Mouse (Mus musculus) heart, postnatal 36 days (tissue): ENCODE data around the gene Tktl1. TPM values are rescaled to one million over a fixed set of nuclear protein-coding genes. Genes with fewer than 3 reads are reported as not detected.

Source experiments
- DNase-seq, 2 experiments: peaks; one replicate each; pipeline ENCODE4 v3.0.0; 2021 to 2022
- intact Hi-C: fragments of 180-260 bp; cut with DNase I; formaldehyde crosslinking; loops from one replicate; pipeline ENCODE4 v1.15.1; 2025
- total RNA-seq, 2 experiments: library from RNA; stranded (reverse); gene quantifications; 2 replicates each; pipeline ENCODE4 v1.2.3; 2021

Gene Tktl1
- total RNA-seq, 2 experiments from 2014 or later, result not detected

GRCm38 (mm10) chrX:74254888-74255565, 78.0 kb downstream of the Tktl1 start:
- intact Hi-C loops, result loop anchor here (2.0 kb wide), 1 partner anchor 14 kb away; no protein-coding TSS in a partner anchor

GRCm38 (mm10) chrX:74257746-74258145, 80.7 kb downstream of the Tktl1 start:
- DNase-seq, result no peak
- intact Hi-C loops, result no loop called here

More at GRCm38 (mm10) chrX:74254888-74255565, 78.0 kb downstream of the Tktl1 start:
- DNase-seq, result no peak

Other genes with a start within 250 kb of the Tktl1 start
- 1 to 10 TPM; 5.4 to 6.7 TPM for gene Renbp, start 246.4 kb upstream of the Tktl1 start, total RNA-seq
- gene Hcfc1, start 210.9 kb upstream of the Tktl1 start, total RNA-seq, result 10 to 100 TPM; 34.3 to 37.2 TPM
- gene Irak1, start 153.3 kb upstream of the Tktl1 start, total RNA-seq, result 10 to 100 TPM; 54.1 to 60.7 TPM
- gene Opn1mw, start 49.8 kb upstream of the Tktl1 start, total RNA-seq, result not detected
- gene Mecp2, start 41.9 kb upstream of the Tktl1 start, total RNA-seq, result 10 to 100 TPM; 30.5 to 36.2 TPM
- gene Tex28, start 9.4 kb upstream of the Tktl1 start, total RNA-seq, result not detected
- gene Flna, start 72.6 kb downstream of the Tktl1 start, total RNA-seq, result 10 to 100 TPM; 88.3 to 97.0 TPM
- 10 to 100 TPM; 28.2 to 34.0 TPM for gene Emd, start 77.4 kb downstream of the Tktl1 start, total RNA-seq
- 100 to 1,000 TPM; 178 to 213 TPM for gene Rpl10, start 93.6 kb downstream of the Tktl1 start, total RNA-seq
- 10 to 100 TPM; 48.4 to 51.9 TPM for gene Taz, start 104.7 kb downstream of the Tktl1 start, total RNA-seq
- gene Dnase1l1, start 105.1 kb downstream of the Tktl1 start, total RNA-seq, result 10 to 100 TPM; 16.1 to 20.6 TPM
- gene Atp6ap1, start 119.8 kb downstream of the Tktl1 start, total RNA-seq, result 100 to 1,000 TPM; 130 to 135 TPM
- 10 to 100 TPM; 76.7 to 82.5 TPM for gene Gdi1, start 127.7 kb downstream of the Tktl1 start, total RNA-seq
- 10 to 100 TPM; 24.5 to 29.5 TPM for gene Fam50a, start 135.8 kb downstream of the Tktl1 start, total RNA-seq
- gene Plxna3, start 151.8 kb downstream of the Tktl1 start, total RNA-seq, result 1 to 10 TPM in 1 of 2 experiments, under 1 TPM in 1; 0.87 to 1.6 TPM
- 10 to 100 TPM; 28.3 to 28.8 TPM for gene Lage3, start 176.4 kb downstream of the Tktl1 start, total RNA-seq
- gene Ubl4a, start 196.0 kb downstream of the Tktl1 start, total RNA-seq, result 10 to 100 TPM; 67.7 to 70.3 TPM
- gene Slc10a3, start 196.1 kb downstream of the Tktl1 start, total RNA-seq, result 1 to 10 TPM; 4.9 to 5.7 TPM
- gene Fam3a, start 216.0 kb downstream of the Tktl1 start, total RNA-seq, result 10 to 100 TPM; 18.6 to 18.8 TPM
- gene Ikbkg, start 216.0 kb downstream of the Tktl1 start, total RNA-seq, result 10 to 100 TPM; 45.8 to 46.1 TPM